Mouse (Mus musculus): ENCODE results near the gene Lnx2. TPM values are rescaled to one million over a fixed set of nuclear protein-coding genes. Genes with fewer than 3 reads are reported as not detected.

Gene Lnx2
- polyA plus RNA-seq, 1 experiment from 2014 or later: 19.7 TPM

GRCm38 (mm10) chr5:147016622-147017021 lies 59.8 kb downstream of the Lnx2 start:
- no peak overlapping the region for H3K27ac ChIP-seq (ENCODE audit: low read length)
- peaks cover 21% of the 10 kb centered on the region for H3K36me3 ChIP-seq (ENCODE audit: control insufficient read depth, insufficient read depth, low read length)
- no peaks in the 10 kb centered on the region for H3K4me1 ChIP-seq (replicated peaks; ENCODE audit: control insufficient read depth, insufficient read depth, low read length)
- H3K27me3 ChIP-seq (ENCODE audit: control insufficient read depth, insufficient read depth, low read depth, low read length): no peaks in the 10 kb centered on the region
- no peak for ATAC-seq (ENCODE audit: low read depth)
- WGBS: 72% methylated on average over 12 of the region's 12 CpGs
- H3K9ac ChIP-seq (ENCODE audit: low read length): no peak overlapping the region
- H3K4me3 ChIP-seq (ENCODE audit: low read length): no peak overlapping the region
- no peak overlapping the region for H3K4me2 ChIP-seq (ENCODE audit: low read depth, low read length)
- no peaks in the 10 kb centered on the region for H3K9me3 ChIP-seq (ENCODE audit: control insufficient read depth, low read length)

- 89% methylated on average over 7 of the region's 7 CpGs for WGBS
- no peak overlapping the region for H3K4me2 ChIP-seq (ENCODE audit: low read depth, low read length)
- H3K4me1 ChIP-seq (replicated peaks; ENCODE audit: control insufficient read depth, insufficient read depth, low read length): no peaks in the 10 kb centered on the region
- H3K9me3 ChIP-seq (ENCODE audit: control insufficient read depth, low read length): no peaks in the 10 kb centered on the region
- no peak overlapping the region for H3K4me3 ChIP-seq (ENCODE audit: low read length)
- H3K9ac ChIP-seq (ENCODE audit: low read length): no peak overlapping the region
- H3K36me3 ChIP-seq (ENCODE audit: control insufficient read depth, insufficient read depth, low read length): peaks cover 21% of the 10 kb centered on the region
- H3K27me3 ChIP-seq (ENCODE audit: control insufficient read depth, insufficient read depth, low read depth, low read length): no peaks in the 10 kb centered on the region
- H3K27ac ChIP-seq (ENCODE audit: low read length): no peak overlapping the region
- no peak for ATAC-seq (ENCODE audit: low read depth)
These were observed 61.2 kb downstream of the Lnx2 start for GRCm38 (mm10) chr5:147015191-147015590.

GRCm38 (mm10) chr5:147013845-147014244 lies 62.5 kb downstream of the Lnx2 start:
- no peak for ATAC-seq (ENCODE audit: low read depth)
- no peak overlapping the region for H3K4me2 ChIP-seq (ENCODE audit: low read depth, low read length)
- H3K9me3 ChIP-seq (ENCODE audit: control insufficient read depth, low read length): no peaks in the 10 kb centered on the region
- H3K4me1 ChIP-seq (replicated peaks; ENCODE audit: control insufficient read depth, insufficient read depth, low read length): no peaks in the 10 kb centered on the region
- no peak overlapping the region for H3K9ac ChIP-seq (ENCODE audit: low read length)
- H3K4me3 ChIP-seq (ENCODE audit: low read length): no peak overlapping the region
- no peaks in the 10 kb centered on the region for H3K27me3 ChIP-seq (ENCODE audit: control insufficient read depth, insufficient read depth, low read depth, low read length)
- WGBS: 52% methylated on average over 6 of the region's 6 CpGs
- no peak overlapping the region for H3K27ac ChIP-seq (ENCODE audit: low read length)
- peaks cover 13% of the 10 kb centered on the region for H3K36me3 ChIP-seq (ENCODE audit: control insufficient read depth, insufficient read depth, low read length)

- WGBS: 80% methylated on average over 10 of the region's 10 CpGs
These were observed 65.1 kb downstream of the Lnx2 start for GRCm38 (mm10) chr5:147011333-147011732.

GRCm38 (mm10) chr5:147003303-147003702 lies 73.1 kb downstream of the Lnx2 start:
- Histone ChIP-seq H3K27ac (ENCODE audit: low read length) (no peak overlapping the region), H3K27me3 (ENCODE audit: control insufficient read depth, insufficient read depth, low read depth, low read length) (no peaks in the 10 kb centered on the region), H3K9ac (ENCODE audit: low read length) (no peak overlapping the region), H3K36me3 (ENCODE audit: control insufficient read depth, insufficient read depth, low read length) (no peaks in the 10 kb centered on the region), H3K9me3 (ENCODE audit: control insufficient read depth, low read length) (peaks cover 2% of the 10 kb centered on the region), H3K4me1 (replicated peaks; ENCODE audit: control insufficient read depth, insufficient read depth, low read length) (no peaks in the 10 kb centered on the region), H3K4me3 (ENCODE audit: low read length) (no peak overlapping the region), H3K4me2 (ENCODE audit: low read depth, low read length) (no peak overlapping the region)
- 60% methylated on average over 1 of the region's 1 CpGs for WGBS
- no peak for ATAC-seq (ENCODE audit: low read depth)

More at GRCm38 (mm10) chr5:147011333-147011732, 65.1 kb downstream of the Lnx2 start:
- no peak overlapping the region for H3K4me2 ChIP-seq (ENCODE audit: low read depth, low read length)
- no peaks in the 10 kb centered on the region for H3K4me1 ChIP-seq (replicated peaks; ENCODE audit: control insufficient read depth, insufficient read depth, low read length)
- no peak overlapping the region for H3K27ac ChIP-seq (ENCODE audit: low read length)
- no peak for ATAC-seq (ENCODE audit: low read depth)
- no peak overlapping the region for H3K9ac ChIP-seq (ENCODE audit: low read length)
- no peaks in the 10 kb centered on the region for H3K27me3 ChIP-seq (ENCODE audit: control insufficient read depth, insufficient read depth, low read depth, low read length)
- no peak overlapping the region for H3K4me3 ChIP-seq (ENCODE audit: low read length)
- no peaks in the 10 kb centered on the region; the same call in 1 of the 2 replicates for H3K9me3 ChIP-seq (ENCODE audit: control insufficient read depth, low read length)
- H3K36me3 ChIP-seq (ENCODE audit: control insufficient read depth, insufficient read depth, low read length): peaks cover under 1% of the 10 kb centered on the region; the same call in 1 of the 2 replicates

GRCm38 (mm10) chr5:147001312-147001711 lies 75.1 kb downstream of the Lnx2 start:
- no peak for ATAC-seq (ENCODE audit: low read depth)
- Histone ChIP-seq H3K9me3 (ENCODE audit: control insufficient read depth, low read length) (peaks cover 2% of the 10 kb centered on the region), H3K4me3 (ENCODE audit: low read length) (no peak overlapping the region), H3K27me3 (ENCODE audit: control insufficient read depth, insufficient read depth, low read depth, low read length) (no peaks in the 10 kb centered on the region), H3K36me3 (ENCODE audit: control insufficient read depth, insufficient read depth, low read length) (no peaks in the 10 kb centered on the region), H3K4me2 (ENCODE audit: low read depth, low read length) (no peak overlapping the region), H3K27ac (ENCODE audit: low read length) (no peak overlapping the region), H3K9ac (ENCODE audit: low read length) (no peak overlapping the region), H3K4me1 (replicated peaks; ENCODE audit: control insufficient read depth, insufficient read depth, low read length) (no peaks in the 10 kb centered on the region)
- 76% methylated on average over 4 of the region's 4 CpGs for WGBS

- 88% methylated on average over 12 of the region's 12 CpGs for WGBS
- no peak for ATAC-seq (ENCODE audit: low read depth)
These were observed 77.6 kb downstream of the Lnx2 start for GRCm38 (mm10) chr5:146998802-146999201.

GRCm38 (mm10) chr5:146996812-146997211 lies 79.6 kb downstream of the Lnx2 start:
- 82% methylated on average over 7 of the region's 7 CpGs for WGBS
- Histone ChIP-seq H3K9me3 (ENCODE audit: control insufficient read depth, low read length) (peaks cover 2% of the 10 kb centered on the region; the same call in 1 of the 2 replicates), H3K4me3 (ENCODE audit: low read length) (no peak overlapping the region), H3K9ac (ENCODE audit: low read length) (no peak overlapping the region), H3K27ac (ENCODE audit: low read length) (no peak overlapping the region), H3K4me1 (replicated peaks; ENCODE audit: control insufficient read depth, insufficient read depth, low read length) (no peaks in the 10 kb centered on the region), H3K27me3 (ENCODE audit: control insufficient read depth, insufficient read depth, low read depth, low read length) (no peaks in the 10 kb centered on the region), H3K4me2 (ENCODE audit: low read depth, low read length) (no peak overlapping the region), H3K36me3 (ENCODE audit: control insufficient read depth, insufficient read depth, low read length) (no peaks in the 10 kb centered on the region)
- ATAC-seq (ENCODE audit: low read depth): no peak

More at GRCm38 (mm10) chr5:146998802-146999201, 77.6 kb downstream of the Lnx2 start:
- Histone ChIP-seq H3K36me3 (ENCODE audit: control insufficient read depth, insufficient read depth, low read length) (no peaks in the 10 kb centered on the region), H3K27ac (ENCODE audit: low read length) (no peak overlapping the region), H3K4me2 (ENCODE audit: low read depth, low read length) (no peak overlapping the region), H3K4me3 (ENCODE audit: low read length) (no peak overlapping the region), H3K27me3 (ENCODE audit: control insufficient read depth, insufficient read depth, low read depth, low read length) (no peaks in the 10 kb centered on the region), H3K9me3 (ENCODE audit: control insufficient read depth, low read length) (peaks cover 2% of the 10 kb centered on the region), H3K4me1 (replicated peaks; ENCODE audit: control insufficient read depth, insufficient read depth, low read length) (no peaks in the 10 kb centered on the region), H3K9ac (ENCODE audit: low read length) (no peak overlapping the region)

- ATAC-seq (ENCODE audit: low read depth): peak; percentile 36; the same call in 1 of the 2 replicates
- Histone ChIP-seq H3K9me3 (ENCODE audit: control insufficient read depth, low read length) (no peaks in the 10 kb centered on the region), H3K9ac (ENCODE audit: low read length) (no peak overlapping the region), H3K4me2 (ENCODE audit: low read depth, low read length) (no peak overlapping the region), H3K27me3 (ENCODE audit: control insufficient read depth, insufficient read depth, low read depth, low read length) (no peaks in the 10 kb centered on the region), H3K4me3 (ENCODE audit: low read length) (no peak overlapping the region), H3K36me3 (ENCODE audit: control insufficient read depth, insufficient read depth, low read length) (no peaks in the 10 kb centered on the region), H3K4me1 (replicated peaks; ENCODE audit: control insufficient read depth, insufficient read depth, low read length) (no peaks in the 10 kb centered on the region), H3K27ac (ENCODE audit: low read length) (no peak overlapping the region)
- WGBS: 27% methylated on average over 6 of the region's 6 CpGs
These were observed 81.4 kb downstream of the Lnx2 start for GRCm38 (mm10) chr5:146994973-146995372.

GRCm38 (mm10) chr5:146993509-146993908 lies 82.9 kb downstream of the Lnx2 start:
- H3K4me1 ChIP-seq (replicated peaks; ENCODE audit: control insufficient read depth, insufficient read depth, low read length): no peaks in the 10 kb centered on the region
- H3K9ac ChIP-seq (ENCODE audit: low read length): no peak overlapping the region
- no peaks in the 10 kb centered on the region for H3K27me3 ChIP-seq (ENCODE audit: control insufficient read depth, insufficient read depth, low read depth, low read length)
- no peaks in the 10 kb centered on the region for H3K36me3 ChIP-seq (ENCODE audit: control insufficient read depth, insufficient read depth, low read length)
- whole genome bisulfite sequencing: 66% methylated on average over 8 of the region's 8 CpGs
- H3K4me3 ChIP-seq (ENCODE audit: low read length): no peak overlapping the region
- no peak overlapping the region for H3K4me2 ChIP-seq (ENCODE audit: low read depth, low read length)
- ATAC-seq (ENCODE audit: low read depth): no peak
- H3K9me3 ChIP-seq (ENCODE audit: control insufficient read depth, low read length): no peaks in the 10 kb centered on the region
- no peak overlapping the region for H3K27ac ChIP-seq (ENCODE audit: low read length)
